Mouse (Mus musculus) monocyte, adult 59 days (primary cell): ENCODE data around the gene Faiml. TPM values are rescaled to one million over a fixed set of nuclear protein-coding genes. Genes with fewer than 3 reads are reported as not detected.

Source experiments
- total RNA-seq, 2 experiments: library from RNA; stranded (reverse); gene quantifications; one replicate each; pipeline ENCODE4 v1.2.4; 2023

Gene Faiml
- total RNA-seq = not detected

GRCm38 (mm10) chr9:99237139-99237538 lies at the start of gene Faiml:
TSS of gene Faiml (minus strand) at chr9:99237239.

GRCm38 (mm10) chr9:99243190-99243894 lies 6.3 kb upstream of the Faiml start, which contains the start of gene Cep70:
TSS of gene Cep70 (plus strand) at chr9:99243367.

Other genes starting within 250 kb of the Faiml start
- under 1 TPM; 0.31 to 0.58 TPM for gene Gm1123, start 201.5 kb downstream of the Faiml start, total RNA-seq
- 10 to 100 TPM; 30.3 to 37.0 TPM for gene Pik3cb, start 96.6 kb downstream of the Faiml start, total RNA-seq
- gene Cep70, start 6.1 kb upstream of the Faiml start, total RNA-seq = 10 to 100 TPM; 18.5 to 19.1 TPM
- gene Esyt3, start 121.3 kb upstream of the Faiml start, total RNA-seq = not detected
- gene Mras, start 200.1 kb upstream of the Faiml start, total RNA-seq = 1 to 10 TPM; 3.9 to 7.5 TPM
- gene Nme9, start 214.2 kb upstream of the Faiml start, total RNA-seq = not detected